Mouse (Mus musculus) ES-Bruce4 (cell line): ENCODE data around the gene Gm43191.

ENCODE experiments used
- CTCF ChIP-seq: IDR thresholded peaks from one replicate; pipeline ENCODE4 v1.8.1; 2011; ENCODE audit warnings: low read depth, low read length
- EP300 ChIP-seq: IDR thresholded peaks from 2 replicates; pipeline ENCODE4 v1.6.1; 2011; ENCODE audit warnings: low read depth, low read length; ENCODE audit not compliant: insufficient read depth
- POLR2A ChIP-seq: IDR thresholded peaks from one replicate; pipeline ENCODE4 v1.8.1; 2011; ENCODE audit warnings: low read length; ENCODE audit not compliant: insufficient read depth

DNA sequence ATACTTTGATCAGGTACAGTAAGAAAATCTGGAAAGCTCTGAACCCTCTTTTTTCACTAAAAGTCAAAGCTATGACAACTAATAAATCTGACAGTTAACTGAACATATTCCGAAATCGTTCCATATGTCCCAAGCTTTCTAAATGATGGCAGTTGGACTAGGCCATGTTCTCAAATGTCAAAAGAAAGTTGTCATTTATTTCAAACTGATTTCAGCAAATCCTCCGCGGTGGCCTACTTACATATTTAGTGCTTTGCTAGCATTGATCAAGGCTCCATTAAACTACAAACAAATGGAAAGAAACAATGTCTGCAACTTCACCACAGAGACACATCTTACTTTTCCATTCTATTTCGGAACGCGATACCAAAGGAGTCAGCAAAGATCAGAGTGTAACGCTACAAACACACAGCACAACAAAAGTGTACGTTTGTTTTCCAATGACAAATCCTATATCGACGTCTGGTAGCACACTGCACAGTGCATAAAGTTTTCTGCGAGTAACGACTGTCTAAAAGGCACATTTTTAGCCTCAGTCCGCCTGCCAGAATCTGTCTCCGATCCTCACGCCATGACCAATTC lies 19.7 kb downstream of the Gm43191 start:
- TF ChIP-seq CTCF = no peak
- no peak for TF ChIP-seq POLR2A
- no peak for TF ChIP-seq EP300
